ENCODE assay signal across 14 mouse cellular contexts in genomic region chr16:30114451-30114850, GRCm38 (mm10). TPM values are rescaled to one million over a fixed set of nuclear protein-coding genes. Genes with fewer than 3 reads are reported as not detected.
DNase-seq lines count a peak whose midpoint lies in the region; ATAC-seq lines count a peak whose summit lies in the region.
"Had no signal": no experiment of that assay in that cellular context is flagged by ENCODE, and none has a peak within 500 bp of the region (broad histone marks: within the 10 kb centered on the region; RNA-seq: fewer than 3 reads in every experiment).

No protein-coding gene starts in this region.

- H3K27me3 ChIP-seq in kidney, embryonic 14.5 days (ENCODE audit: control insufficient read depth, insufficient read depth, low read length), result no peaks in the 10 kb centered on the region
- no peaks in the 10 kb centered on the region for H3K27me3 ChIP-seq in lung, embryonic 16.5 days (ENCODE audit: control insufficient read depth, insufficient read depth, low read depth, low read length)
- H3K27me3 ChIP-seq in kidney, embryonic 16.5 days (ENCODE audit: insufficient read depth, low read length), result no peaks in the 10 kb centered on the region
- H3K27me3 ChIP-seq in liver, embryonic 13.5 days, result peaks cover 1% of the 10 kb centered on the region
- H3K27me3 ChIP-seq: limb, embryonic 13.5 days had no signal

- WGBS in kidney, embryonic 14.5 days, result 77% methylated on average over 1 of the region's 1 CpGs
- 84% methylated on average over 1 of the region's 1 CpGs for WGBS in lung, embryonic 16.5 days
- whole genome bisulfite sequencing in kidney, embryonic 16.5 days, result 48% methylated on average over 1 of the region's 1 CpGs
- WGBS in liver, embryonic 13.5 days (ENCODE audit: insufficient replicate concordance), result 64% methylated on average over 1 of the region's 1 CpGs

- no peak for ATAC-seq in kidney, embryonic 14.5 days (ENCODE audit: low FRiP score, low TSS enrichment)
- no peak for ATAC-seq in lung, embryonic 16.5 days (ENCODE audit: low read depth)
- ATAC-seq in kidney, embryonic 16.5 days (ENCODE audit: low FRiP score, low TSS enrichment), result no peak
- ATAC-seq in liver, embryonic 13.5 days (ENCODE audit: low read depth), result no peak
- ATAC-seq: forebrain, embryonic 14.5 days; midbrain, embryonic 15.5 days had no signal

- no peaks in the 10 kb centered on the region for H3K36me3 ChIP-seq in kidney, embryonic 14.5 days (ENCODE audit: control insufficient read depth, insufficient read depth, low read length)
- H3K36me3 ChIP-seq in lung, embryonic 16.5 days (ENCODE audit: control insufficient read depth, insufficient read depth, low read length), result no peaks in the 10 kb centered on the region
- no peaks in the 10 kb centered on the region for H3K36me3 ChIP-seq in kidney, embryonic 16.5 days (ENCODE audit: insufficient read depth, low read length)
- no peaks in the 10 kb centered on the region for H3K36me3 ChIP-seq in liver, embryonic 13.5 days
- H3K36me3 ChIP-seq: G1E; limb, embryonic 13.5 days; midbrain, embryonic 15.5 days had no signal

- no peak overlapping the region for H3K4me2 ChIP-seq in kidney, embryonic 14.5 days (replicated peaks; ENCODE audit: low read depth, low read length)
- no peak overlapping the region for H3K4me2 ChIP-seq in lung, embryonic 16.5 days (ENCODE audit: low read depth, low read length)
- H3K4me2 ChIP-seq in kidney, embryonic 16.5 days (replicated peaks; ENCODE audit: low read depth, low read length), result no peak overlapping the region
- no peak overlapping the region for H3K4me2 ChIP-seq in liver, embryonic 13.5 days
- H3K4me2 ChIP-seq: limb, embryonic 13.5 days; midbrain, embryonic 15.5 days had no signal

- no peak overlapping the region for H3K27ac ChIP-seq in kidney, embryonic 14.5 days (ENCODE audit: low read depth, low read length)
- peak overlapping the region; percentile 40; the same call in 1 of the 2 replicates for H3K27ac ChIP-seq in lung, embryonic 16.5 days (ENCODE audit: low read length)
- H3K27ac ChIP-seq in kidney, embryonic 16.5 days (ENCODE audit: low read length), result peak overlapping the region; percentile 23; the same call in 1 of the 2 replicates
- peak overlapping the region; percentile 77; the same call in 1 of the 2 replicates for H3K27ac ChIP-seq in liver, embryonic 13.5 days
- H3K27ac ChIP-seq: limb, embryonic 13.5 days; midbrain, embryonic 15.5 days had no signal

- H3K4me3 ChIP-seq in kidney, embryonic 14.5 days (ENCODE audit: low read length), result no peak overlapping the region
- H3K4me3 ChIP-seq in lung, embryonic 16.5 days (ENCODE audit: low read length), result no peak overlapping the region
- no peak overlapping the region for H3K4me3 ChIP-seq in kidney, embryonic 16.5 days (ENCODE audit: low read length)
- H3K4me3 ChIP-seq in liver, embryonic 13.5 days (replicated peaks), result no peak overlapping the region
- H3K4me3 ChIP-seq: limb, embryonic 13.5 days; midbrain, embryonic 15.5 days; myocyte had no signal

- H3K4me1 ChIP-seq in kidney, embryonic 14.5 days (ENCODE audit: control insufficient read depth, insufficient read depth, low read length), result peaks cover 31% of the 10 kb centered on the region
- peaks cover 45% of the 10 kb centered on the region for H3K4me1 ChIP-seq in lung, embryonic 16.5 days (replicated peaks; ENCODE audit: control insufficient read depth, insufficient read depth, low read length)
- peaks cover 43% of the 10 kb centered on the region for H3K4me1 ChIP-seq in kidney, embryonic 16.5 days (ENCODE audit: insufficient read depth, low read length)
- H3K4me1 ChIP-seq in liver, embryonic 13.5 days (replicated peaks), result peaks cover 16% of the 10 kb centered on the region; the same call in 1 of the 2 replicates
- H3K4me1 ChIP-seq: midbrain, embryonic 15.5 days had no signal

- no peaks in the 10 kb centered on the region; the same call in 1 of the 2 replicates for H3K9me3 ChIP-seq in kidney, embryonic 14.5 days (ENCODE audit: control insufficient read depth, low read length)
- peaks cover 4% of the 10 kb centered on the region; the same call in 1 of the 2 replicates for H3K9me3 ChIP-seq in lung, embryonic 16.5 days (ENCODE audit: control insufficient read depth, low read length)
- H3K9me3 ChIP-seq in kidney, embryonic 16.5 days (ENCODE audit: low read length), result peaks cover 13% of the 10 kb centered on the region
- H3K9me3 ChIP-seq in liver, embryonic 13.5 days (replicated peaks), result no peaks in the 10 kb centered on the region
- H3K9me3 ChIP-seq: limb, embryonic 13.5 days; midbrain, embryonic 15.5 days had no signal

- H3K9ac ChIP-seq in kidney, embryonic 14.5 days (ENCODE audit: low read depth, low read length), result no peak overlapping the region
- H3K9ac ChIP-seq in lung, embryonic 16.5 days (ENCODE audit: low read length), result no peak overlapping the region
- H3K9ac ChIP-seq in kidney, embryonic 16.5 days (replicated peaks; ENCODE audit: low read length), result no peak overlapping the region
- no peak overlapping the region for H3K9ac ChIP-seq in liver, embryonic 13.5 days
- H3K9ac ChIP-seq: limb, embryonic 13.5 days; midbrain, embryonic 15.5 days had no signal

- peak; percentile 59 for DNase-seq in kidney, adult 11 months
- DNase-seq in lung, postnatal 10 days, result no peak
- DNase-seq in liver, embryonic 13.5 days, result no peak
- DNase-seq in T-cell, adult 2 months (ENCODE audit: low spot score), result no peak
- no peak for DNase-seq in adrenal gland, adult 18-20 months (ENCODE audit: low spot score in 2 of 2)
- DNase-seq: cerebellum, adult 2 months had no signal

RNA-seq across cellular contexts. Expression of gene Hes1, which starts 50.3 kb away (rescaled TPM):
- polyA plus RNA-seq in kidney, embryonic 14.5 days (2014; fragmentation: Nextera tagmentation; extraction: Ambion mirVana), result 68.7 and 82.2 TPM in 2 replicates
- polyA plus RNA-seq in lung, embryonic 16.5 days (2015; fragmentation: Nextera tagmentation; extraction: Ambion mirVana), result 37.1 and 40.7 TPM in 2 replicates
- polyA plus RNA-seq in kidney, embryonic 16.5 days (2015; fragmentation: Nextera tagmentation; extraction: Ambion mirVana), result 45.5 and 45.7 TPM in 2 replicates
- 5.9 and 6.9 TPM in 2 replicates for polyA plus RNA-seq in liver, embryonic 13.5 days (2015; fragmentation: Nextera tagmentation; extraction: Ambion mirVana)
- 10 to 100 TPM; 21.0 to 31.1 TPM for total RNA-seq in adrenal gland, adult 18-20 months (2021)
